Mouse (Mus musculus) heart, postnatal 4 days (tissue): ENCODE data around the gene Gm13199. TPM values are rescaled to one million over a fixed set of nuclear protein-coding genes. Genes with fewer than 3 reads are reported as not detected.

Source experiments
- DNase-seq: peaks from one replicate; pipeline ENCODE4 v3.0.0; 2021
- total RNA-seq, 2 experiments: library from RNA; stranded (reverse); gene quantifications; 2 replicates each; pipeline ENCODE4 v1.2.3; 2021

The Gm13199 gene
- total RNA-seq, 2 experiments from 2014 or later, result 0.47 TPM; not detected in 1

GRCm38 (mm10) chr2:5821264-5821663 lies 41.5 kb downstream of the Gm13199 start:
- DNase-seq, result no peak

Other genes starting within 250 kb of the Gm13199 start
- 10 to 100 TPM; 12.6 to 15.2 TPM for gene Camk1d, start 148.4 kb downstream of the Gm13199 start, total RNA-seq
- gene Nudt5, start 17.9 kb downstream of the Gm13199 start, total RNA-seq, result 10 to 100 TPM; 33.1 to 34.5 TPM
- gene Cdc123, start 17.8 kb downstream of the Gm13199 start, total RNA-seq, result 100 to 1,000 TPM in 1 of 2 experiments, 10 to 100 TPM in 1; 93.8 to 111 TPM
- 10 to 100 TPM; 28.8 to 29.0 TPM for gene Sec61a2, start 32.5 kb upstream of the Gm13199 start, total RNA-seq
- gene Dhtkd1, start 79.9 kb upstream of the Gm13199 start, total RNA-seq, result 1 to 10 TPM; 2.3 to 3.0 TPM
- 10 to 100 TPM; 10.9 to 11.3 TPM for gene Upf2, start 88.5 kb upstream of the Gm13199 start, total RNA-seq